Mouse (Mus musculus): ENCODE data around the gene 6030468B19Rik. TPM values are rescaled to one million over a fixed set of nuclear protein-coding genes. Genes with fewer than 3 reads are reported as not detected.
"Not testable (repeated sequence)": the region's sequence is repeated elsewhere in the genome, so short reads cannot be mapped to it uniquely, and the experiment has no call there.

Gene 6030468B19Rik
- total RNA-seq, 2 experiments from 2014 or later: 12.7 to 16.1 TPM

DNA sequence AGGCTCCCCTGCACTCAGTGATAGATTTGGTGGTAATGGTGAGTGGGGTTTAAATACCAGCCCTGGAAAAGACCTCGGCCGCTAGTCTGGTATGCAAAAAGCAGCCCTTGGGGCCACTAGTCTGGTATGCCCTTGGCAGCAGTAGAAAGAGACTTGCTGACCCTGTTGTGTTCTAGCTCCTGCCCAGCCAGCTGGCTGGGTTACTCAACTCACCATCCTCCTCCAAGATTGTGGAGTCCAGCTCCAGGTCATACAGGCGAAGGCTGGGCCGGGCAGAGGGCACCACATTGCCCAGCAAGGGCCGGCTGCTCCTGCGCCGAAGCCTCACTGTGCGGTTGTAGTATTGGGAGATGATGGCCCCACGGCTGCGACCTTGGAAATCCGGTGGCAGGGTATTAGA is 19.4 kb upstream of the 6030468B19Rik start:
- no peak for ATAC-seq (replicated peaks; ENCODE audit: low FRiP score, poor library complexity, severe bottlenecking)

DNA sequence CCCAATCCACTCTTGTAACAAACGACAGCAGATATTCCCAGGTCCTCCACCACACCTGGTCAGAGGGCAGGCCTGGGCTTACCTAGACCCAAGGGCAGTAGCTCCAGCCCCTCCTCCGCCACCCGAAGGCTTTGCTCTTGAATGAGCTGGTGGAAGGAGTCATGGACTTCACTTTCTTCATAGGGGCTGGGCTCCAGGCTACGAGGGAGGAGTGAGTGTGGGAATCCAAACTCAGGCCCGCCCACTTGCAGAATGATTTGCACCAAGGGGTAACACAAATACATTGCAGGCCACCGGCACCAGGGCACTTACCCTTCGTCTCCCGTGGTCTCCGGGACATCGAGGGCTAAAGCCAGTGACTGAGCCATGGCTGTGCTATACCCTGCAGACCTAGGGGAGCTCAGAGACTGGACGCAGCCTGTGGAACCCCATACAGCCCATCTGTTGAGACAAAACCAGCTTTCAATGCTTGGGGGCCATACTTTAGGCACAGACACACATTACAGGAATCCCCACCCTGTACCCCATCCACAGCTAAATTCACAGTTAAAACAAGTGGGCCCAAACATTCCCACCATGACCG is 18.5 kb upstream of the 6030468B19Rik start:
- peak; percentile 28 for ATAC-seq (replicated peaks; ENCODE audit: low FRiP score, poor library complexity, severe bottlenecking)

DNA sequence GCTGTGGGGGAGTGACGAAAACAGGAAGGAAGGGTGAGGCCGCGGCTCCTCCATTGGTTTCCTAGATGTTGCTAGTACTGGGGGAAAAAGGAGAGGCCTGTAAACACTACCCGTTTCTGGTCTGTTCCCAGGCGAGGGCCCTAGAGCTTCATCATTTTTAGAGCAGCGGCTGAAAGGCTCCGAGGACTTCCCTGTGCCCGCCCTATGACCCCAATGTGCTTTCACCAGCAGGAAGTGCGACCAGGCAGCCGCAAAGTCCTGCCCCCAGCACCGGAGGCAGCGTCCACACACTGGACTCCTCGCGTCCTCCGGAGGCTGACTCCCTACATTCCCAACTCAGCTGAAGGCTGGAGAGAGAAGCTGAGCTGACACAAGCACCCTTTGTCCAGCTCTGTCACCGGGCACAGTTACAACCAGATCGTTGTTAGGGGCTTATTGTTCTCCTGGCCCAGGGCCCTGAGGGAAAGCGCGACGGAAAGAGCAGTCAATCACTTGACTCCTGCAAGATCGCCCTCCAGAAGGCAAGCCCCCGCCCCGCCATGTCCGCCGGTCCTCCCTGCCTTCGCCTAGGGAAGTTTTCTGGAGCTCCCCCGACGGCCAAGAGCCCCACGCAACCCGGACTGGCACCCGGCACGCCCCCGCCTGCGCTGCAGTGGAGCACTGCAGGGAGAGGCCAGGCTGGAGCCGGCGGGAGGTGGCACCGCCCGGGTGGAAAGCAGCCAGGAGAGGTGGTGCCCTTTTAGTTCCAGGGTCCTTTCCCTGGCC is 17.8 kb upstream of the 6030468B19Rik start:
- peak; percentile 38 for ATAC-seq (replicated peaks; ENCODE audit: low FRiP score, poor library complexity, severe bottlenecking)

DNA sequence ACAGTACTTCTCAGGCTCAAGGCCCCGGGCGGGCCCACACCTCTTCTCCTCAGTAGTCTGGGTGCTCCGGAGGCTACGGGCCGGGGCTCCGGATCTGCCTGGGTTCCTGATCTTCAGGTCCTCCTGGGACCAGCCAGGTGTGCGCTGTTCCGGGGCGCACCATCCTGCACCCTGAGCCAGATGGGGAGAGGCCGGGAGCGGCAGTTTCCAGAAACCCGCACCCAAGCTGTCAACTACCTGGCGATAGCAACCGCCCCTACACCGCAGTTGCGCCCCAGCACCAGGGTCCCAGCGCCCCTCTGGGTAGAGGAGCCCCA is 17.3 kb upstream of the 6030468B19Rik start:
- peak; percentile 1; the same call in 1 of the 2 replicates for ATAC-seq (replicated peaks; ENCODE audit: low FRiP score, poor library complexity, severe bottlenecking)

DNA sequence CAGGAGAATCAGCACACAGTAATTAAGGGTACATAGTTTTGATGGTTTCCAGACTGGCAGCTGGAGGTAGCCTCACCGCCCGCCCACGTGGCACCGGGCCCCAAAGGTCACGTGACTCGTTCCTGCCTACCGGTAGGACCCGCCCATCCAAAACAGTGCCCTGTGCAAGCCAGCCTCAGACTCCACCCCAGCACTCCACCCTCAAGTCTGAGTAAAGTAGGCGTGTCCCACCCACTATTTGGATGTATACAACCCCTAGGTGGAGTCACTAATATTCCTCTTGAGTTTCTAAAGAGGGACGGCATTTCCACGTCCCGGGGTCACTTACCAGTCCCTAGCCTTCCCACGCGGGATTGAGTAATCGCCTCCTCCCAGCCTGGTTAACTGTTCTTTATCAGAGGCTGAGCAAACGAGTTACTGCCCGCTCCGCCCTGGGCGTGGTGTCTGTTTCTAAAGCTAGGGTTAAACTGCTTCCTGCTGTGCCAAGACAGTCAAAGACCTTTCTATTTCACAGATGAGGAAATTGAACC is 16.8 kb upstream of the 6030468B19Rik start:
- peak; percentile 51 for ATAC-seq (replicated peaks; ENCODE audit: low FRiP score, poor library complexity, severe bottlenecking)

DNA sequence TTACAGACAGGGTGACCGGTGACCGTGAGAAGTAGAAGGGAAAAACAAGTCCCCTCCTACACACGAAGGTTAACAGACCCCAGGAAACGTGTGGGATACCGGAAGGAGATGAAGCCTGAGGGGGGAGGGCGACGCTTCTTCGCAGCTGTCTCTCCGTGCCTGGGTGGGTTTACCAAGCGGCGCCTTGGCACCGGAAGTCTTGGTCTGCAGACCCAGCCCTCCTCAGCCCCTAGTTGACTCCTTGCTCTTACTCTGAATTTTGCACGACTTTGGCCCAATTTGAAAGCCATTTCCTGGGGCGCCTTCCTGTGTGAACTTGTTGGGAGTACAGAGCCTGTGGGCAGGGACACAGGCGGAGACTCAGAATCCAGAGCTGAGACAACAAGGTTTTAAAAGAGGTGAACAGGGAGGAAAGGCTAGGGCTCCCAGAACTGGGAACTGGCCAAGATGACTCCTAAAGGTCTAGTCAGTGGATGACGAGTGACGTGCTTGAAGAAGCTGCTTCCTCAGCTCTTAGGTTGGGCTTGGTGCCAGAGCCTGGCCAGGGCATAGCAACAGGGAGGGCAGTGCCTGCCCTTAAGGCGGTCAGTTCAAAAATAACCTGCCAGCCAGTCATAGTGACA is 16.1 kb upstream of the 6030468B19Rik start:
- ATAC-seq (replicated peaks; ENCODE audit: low FRiP score, poor library complexity, severe bottlenecking): peak; percentile 32

DNA sequence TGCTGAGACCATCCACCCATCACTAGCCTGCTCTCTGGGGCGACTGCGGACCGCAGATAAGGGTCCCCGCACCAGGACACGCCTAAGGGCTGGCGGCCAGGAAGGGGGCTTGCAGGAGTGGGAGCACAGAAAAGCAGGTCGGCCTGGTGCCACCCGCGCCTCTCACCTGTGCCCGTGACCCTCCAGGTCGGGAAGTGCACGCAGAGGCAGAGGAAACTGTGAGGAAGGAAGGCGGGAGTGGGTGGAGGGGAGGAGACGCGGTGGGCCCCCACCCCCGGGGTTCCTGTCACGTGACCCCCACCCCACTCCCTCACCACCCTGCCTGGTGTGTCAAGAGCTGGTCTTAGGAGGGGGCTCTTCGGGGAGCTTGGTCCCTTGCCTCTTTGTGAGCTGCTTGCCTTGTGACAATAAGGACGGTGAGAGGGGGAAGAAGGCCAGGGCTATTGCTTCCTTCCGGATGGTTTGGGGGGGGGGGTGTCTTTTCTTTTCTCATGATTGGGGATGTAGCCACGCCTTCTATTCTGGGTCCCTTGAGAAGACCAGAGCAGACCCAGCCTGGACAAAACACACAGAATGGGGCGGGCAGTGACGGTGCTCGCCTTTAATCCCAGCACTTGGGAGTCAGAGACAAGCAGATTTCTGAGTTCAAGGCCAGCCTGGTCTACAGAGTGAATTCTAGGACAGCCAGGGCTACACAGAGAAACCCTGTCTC is 15.3 kb upstream of the 6030468B19Rik start, which contains the start of the genes Tmc8 and Tmc6:
Gene Tmc8 (plus strand): TSS at position 84 of the 712 bp plus-strand sequence.
Gene Tmc6 (minus strand): TSS at position 206 of the 712 bp plus-strand sequence.
- ATAC-seq (replicated peaks; ENCODE audit: low FRiP score, poor library complexity, severe bottlenecking): peak; percentile 26

DNA sequence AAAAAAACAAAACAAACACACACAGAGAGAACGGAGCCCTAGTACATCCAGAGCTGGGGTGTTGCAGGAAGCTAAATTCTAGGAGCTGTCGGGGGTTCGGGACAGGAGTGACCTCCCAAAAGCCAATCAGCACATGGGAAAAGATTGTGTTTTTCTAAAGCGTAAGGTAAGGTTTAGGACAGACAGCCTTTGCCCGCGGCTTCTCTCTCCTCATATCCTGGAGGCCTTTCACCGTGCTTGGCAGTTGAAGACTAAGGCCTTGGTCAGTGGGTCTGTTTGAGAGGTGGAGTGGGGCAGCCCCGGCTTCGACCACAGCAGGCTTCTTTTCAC is 14.8 kb upstream of the 6030468B19Rik start:
- ATAC-seq (replicated peaks; ENCODE audit: low FRiP score, poor library complexity, severe bottlenecking): no peak

DNA sequence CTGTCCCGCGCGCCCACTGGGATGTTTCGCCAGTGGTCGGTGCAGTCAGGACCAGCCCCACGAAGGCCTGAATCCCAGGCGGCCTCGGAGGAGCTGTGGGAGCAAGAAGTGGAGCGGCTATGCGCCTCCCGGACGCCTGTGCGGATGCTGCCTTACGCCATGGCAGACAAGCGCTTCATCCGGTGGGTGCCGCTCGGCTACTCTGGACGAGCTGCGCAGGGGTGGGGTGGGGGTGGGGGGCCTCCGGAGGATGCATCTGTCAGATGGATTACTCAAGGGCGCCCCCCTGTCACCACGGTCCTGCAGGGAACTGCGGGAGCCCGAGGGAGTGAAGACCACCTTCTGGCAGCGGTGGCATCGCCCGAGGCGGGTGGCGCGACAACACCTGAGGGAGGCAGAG is 14.4 kb upstream of the 6030468B19Rik start:
- peak; percentile 3; the same call in 1 of the 2 replicates for ATAC-seq (replicated peaks; ENCODE audit: low FRiP score, poor library complexity, severe bottlenecking)

DNA sequence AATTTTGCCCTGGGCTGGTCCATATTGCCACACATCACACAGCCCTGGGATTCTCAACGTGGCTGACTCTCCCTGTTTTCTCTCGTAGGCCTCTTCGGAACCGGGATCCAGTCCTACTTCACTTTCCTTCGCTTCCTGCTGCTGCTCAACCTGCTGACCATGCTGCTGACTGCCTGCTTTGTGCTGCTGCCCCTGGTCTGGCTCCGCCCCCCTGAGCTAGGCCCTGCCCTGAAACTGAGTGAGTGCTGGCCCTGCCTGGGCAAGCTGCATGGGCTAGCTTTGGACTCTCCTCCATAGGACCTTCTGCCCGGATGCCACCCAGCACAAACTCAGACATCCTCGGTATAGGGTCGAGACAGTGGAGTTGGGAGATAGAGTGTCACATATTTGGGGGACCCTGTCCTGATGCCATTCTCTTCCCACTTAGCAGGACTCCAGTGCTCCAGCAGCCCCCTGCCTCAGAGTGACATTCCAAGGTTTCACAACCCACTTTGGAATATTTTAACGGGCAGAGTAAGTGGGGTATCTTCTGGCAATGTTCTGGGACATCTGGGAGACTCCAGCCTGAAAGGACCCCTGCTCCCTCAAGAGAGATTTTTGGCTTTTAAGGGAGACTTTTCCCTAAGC is 13.7 kb upstream of the 6030468B19Rik start:
- ATAC-seq (replicated peaks; ENCODE audit: low FRiP score, poor library complexity, severe bottlenecking): peak; percentile 38

DNA sequence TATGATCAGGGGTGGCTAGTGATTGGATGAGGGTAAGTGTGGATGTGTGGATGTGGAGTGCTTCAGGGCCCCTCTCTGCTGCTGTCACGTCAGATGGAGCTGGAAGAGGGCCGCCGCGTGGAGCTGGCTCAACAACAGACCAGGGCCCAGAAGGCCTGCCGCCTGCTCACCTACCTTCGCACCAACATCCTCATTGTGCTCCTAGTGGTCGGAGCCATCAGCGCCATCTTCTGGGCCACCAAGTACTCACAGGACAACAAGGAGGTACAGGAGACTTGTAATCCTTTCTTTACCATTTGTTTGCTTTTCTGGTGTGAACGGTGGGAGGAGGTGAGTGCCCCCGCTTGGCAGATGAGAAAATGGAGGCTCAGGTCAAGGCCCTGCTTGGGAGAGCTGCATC is 11.2 kb upstream of the 6030468B19Rik start:
- ATAC-seq (replicated peaks; ENCODE audit: low FRiP score, poor library complexity, severe bottlenecking): 0 out of 2 replicates have a peak, but pooled peaks have one; percentile 27

DNA sequence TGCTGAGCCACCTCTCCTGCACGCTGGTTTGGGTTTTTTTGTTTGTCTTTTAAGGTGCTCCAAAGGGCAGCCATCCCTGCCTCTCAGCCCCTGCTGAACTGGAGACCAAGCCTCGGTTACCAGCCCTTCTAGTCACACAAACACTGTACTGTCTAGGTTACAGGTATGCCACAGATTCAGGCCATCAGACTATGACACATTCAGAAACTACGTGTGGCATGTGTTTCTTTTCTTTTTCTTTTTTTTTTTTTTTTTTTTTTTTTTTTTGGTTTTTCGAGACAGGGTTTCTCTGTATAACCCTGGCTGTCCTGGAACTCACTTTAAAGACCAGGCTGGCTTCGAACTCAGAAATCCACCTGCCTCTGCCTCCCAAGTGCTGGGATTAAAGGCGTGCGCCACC is 9.0 kb upstream of the 6030468B19Rik start:
- not testable (repeated sequence) for ATAC-seq (replicated peaks; ENCODE audit: low FRiP score, poor library complexity, severe bottlenecking)

DNA sequence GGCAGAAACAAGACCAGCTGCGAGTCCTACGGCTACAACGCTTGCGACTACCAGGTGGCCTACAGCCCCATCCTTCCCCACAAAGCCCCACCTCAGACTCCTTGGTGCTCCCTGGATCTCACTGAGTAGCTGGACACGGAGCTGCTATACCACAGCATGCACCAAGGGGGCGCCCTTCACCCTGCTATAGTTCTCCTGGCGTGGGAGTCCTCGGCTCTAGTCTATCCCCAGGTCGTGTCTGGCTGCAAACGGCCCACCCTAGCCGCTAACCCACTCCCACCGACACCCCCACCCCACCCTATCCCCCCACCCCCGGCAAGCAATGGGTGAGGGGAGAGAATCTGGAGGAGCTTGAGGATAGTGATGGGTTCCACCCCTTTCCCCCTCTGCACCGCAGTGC is 7.2 kb upstream of the 6030468B19Rik start:
- ATAC-seq (replicated peaks; ENCODE audit: low FRiP score, poor library complexity, severe bottlenecking): peak; percentile 61

DNA sequence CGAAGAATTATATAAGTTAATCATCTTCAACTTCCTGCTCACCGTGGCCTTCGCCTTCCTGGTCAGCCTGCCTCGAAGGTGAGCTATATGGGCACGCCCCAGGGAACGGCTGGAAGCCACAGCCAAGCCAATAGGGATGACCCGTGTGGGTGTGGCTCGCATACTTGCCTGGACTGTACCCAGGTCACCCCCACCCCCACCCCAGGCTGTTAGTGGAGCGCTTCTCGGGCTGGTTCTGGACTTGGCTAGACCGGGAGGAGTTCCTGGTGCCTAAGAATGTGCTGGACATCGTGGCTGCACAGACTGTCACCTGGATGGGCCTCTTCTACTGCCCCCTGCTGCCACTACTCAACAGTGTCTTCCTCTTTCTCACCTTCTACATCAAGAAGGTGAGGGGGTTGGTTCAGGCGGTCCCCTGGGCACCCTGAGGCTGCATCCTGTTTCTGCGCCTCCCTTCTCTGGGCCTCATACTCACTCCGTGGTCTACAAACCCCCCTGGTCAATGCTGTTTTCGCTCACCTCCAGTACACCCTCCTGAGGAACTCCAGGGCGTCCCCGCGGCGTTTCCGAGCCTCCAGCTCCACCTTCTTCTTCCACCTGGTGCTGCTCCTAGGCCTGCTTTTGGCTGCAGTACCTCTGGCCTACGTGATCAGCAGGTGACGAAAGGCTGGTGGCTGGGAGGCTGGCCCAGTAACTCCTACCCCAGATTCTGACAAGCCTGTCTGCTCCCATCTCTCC is 6.6 kb upstream of the 6030468B19Rik start:
- ATAC-seq (replicated peaks; ENCODE audit: low FRiP score, poor library complexity, severe bottlenecking): peak; percentile 31

DNA sequence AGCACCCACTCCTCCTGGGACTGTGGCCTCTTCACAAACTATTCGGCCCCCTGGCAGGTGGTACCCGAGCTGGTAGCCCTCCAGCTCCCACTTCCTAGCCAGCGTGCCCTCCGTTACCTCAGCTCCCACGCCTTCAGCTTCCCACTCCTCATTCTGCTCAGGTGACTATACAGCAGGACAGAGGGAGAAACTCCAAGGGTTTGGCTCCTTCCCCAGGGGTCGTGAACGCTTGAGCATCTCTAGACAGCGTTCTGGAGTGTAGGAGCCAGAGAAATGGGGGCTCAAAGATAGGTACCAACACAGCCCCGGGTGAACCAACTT is 6.1 kb upstream of the 6030468B19Rik start:
- no peak for ATAC-seq (replicated peaks; ENCODE audit: low FRiP score, poor library complexity, severe bottlenecking)

DNA sequence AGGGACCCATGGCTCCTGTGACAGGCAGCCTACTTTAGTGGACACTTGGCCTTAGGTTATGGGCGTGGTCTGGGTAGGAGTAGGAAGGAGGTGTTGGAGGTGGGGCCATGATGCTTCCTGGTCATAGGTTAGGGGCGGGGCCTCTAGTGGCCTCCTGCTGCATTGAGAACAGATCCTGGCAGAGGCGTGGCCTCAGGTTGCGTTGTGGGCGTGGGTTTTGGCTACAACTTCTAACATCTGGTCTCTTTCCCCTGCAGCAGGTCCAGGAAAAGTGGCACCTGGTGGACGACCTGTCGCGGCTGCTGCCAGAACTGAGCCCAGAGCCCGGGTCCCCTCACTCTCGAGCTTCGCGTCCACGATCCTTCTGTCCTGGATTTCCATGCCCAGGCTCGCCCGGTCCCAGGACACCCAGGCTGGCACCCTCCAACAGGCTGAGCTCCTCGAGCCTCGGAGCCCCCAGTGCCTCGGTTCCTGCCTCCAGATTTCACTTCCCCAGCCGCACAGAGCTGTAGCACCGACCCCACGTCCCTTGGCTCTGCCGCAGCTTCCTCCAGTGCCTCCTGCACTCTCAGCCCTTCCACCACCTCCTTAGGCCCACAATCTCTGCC is 5.1 kb upstream of the 6030468B19Rik start:
- ATAC-seq (replicated peaks; ENCODE audit: low FRiP score, poor library complexity, severe bottlenecking): peak; percentile 87

DNA sequence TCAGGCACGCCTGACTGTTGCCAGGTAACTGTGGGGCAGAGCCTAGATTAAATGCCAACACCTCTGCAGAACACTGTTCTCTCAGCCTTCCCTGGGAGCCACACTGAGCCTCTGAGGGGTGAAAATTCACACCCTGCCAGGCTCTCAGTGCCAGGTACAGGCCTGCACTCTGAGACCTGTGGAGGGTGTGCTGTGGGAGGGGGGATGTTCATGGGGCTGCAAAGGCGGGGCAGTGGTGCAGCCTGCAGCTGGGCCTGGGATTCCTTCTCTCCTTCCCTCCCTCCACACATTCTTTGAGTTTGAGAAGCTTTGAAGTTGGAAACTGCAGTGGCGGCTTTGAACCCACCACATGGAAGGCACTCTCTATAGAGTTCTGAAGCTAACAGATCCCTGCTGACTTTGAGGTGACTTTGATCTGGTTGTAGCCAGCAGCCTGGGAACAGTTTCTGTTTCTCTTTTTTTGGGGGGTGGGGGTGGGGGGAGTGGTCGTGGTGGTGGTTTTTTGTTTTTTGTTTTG is 3.4 kb upstream of the 6030468B19Rik start:
- no peak for ATAC-seq (replicated peaks; ENCODE audit: low FRiP score, poor library complexity, severe bottlenecking)

DNA sequence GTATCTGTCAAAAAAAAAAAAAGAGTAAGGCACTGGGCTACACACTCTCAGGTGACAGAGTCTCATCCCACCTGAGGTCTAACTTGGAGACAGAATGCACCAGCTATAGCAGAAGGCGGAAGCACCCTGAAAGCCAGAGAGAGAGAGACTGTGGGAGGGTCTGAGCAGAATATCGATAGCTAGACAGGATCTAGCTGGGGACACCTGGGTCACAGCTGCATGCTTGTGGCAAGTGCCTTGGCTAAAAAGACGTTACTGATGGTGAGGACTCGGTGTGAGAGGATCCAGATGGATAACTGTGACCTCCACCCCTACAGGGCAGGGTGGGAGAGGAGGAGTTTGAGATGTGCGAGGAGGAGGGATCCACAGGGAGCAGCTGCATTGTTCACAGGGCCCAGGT is 506 bp upstream of the 6030468B19Rik start:
- ATAC-seq (replicated peaks; ENCODE audit: low FRiP score, poor library complexity, severe bottlenecking): 0 out of 2 replicates have a peak, but pooled peaks have one; percentile 0

DNA sequence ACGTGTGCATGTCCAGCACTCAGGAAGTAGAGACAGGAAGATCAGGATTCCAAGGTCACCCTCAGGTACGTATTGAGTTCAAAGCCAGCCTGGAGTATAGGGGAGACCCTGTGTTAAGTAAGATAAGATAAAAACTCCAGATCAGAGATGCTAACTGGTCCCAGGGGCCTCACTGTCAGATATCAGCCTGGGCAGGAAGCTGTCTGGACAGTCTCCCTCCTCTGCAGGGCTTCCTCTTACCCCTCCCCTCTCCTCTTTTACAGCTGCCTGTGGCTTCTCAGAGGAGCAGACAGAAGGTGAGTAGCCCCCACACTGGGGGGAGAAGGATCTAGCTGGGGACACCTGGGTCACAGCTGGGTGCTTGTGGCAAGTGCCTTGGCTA is 691 bp downstream of the 6030468B19Rik start:
- peak; percentile 29 for ATAC-seq (replicated peaks; ENCODE audit: low FRiP score, poor library complexity, severe bottlenecking)
